Mouse (Mus musculus) heart, adult 10 weeks (tissue): ENCODE measurements around the gene Gpr179. TPM values are rescaled to one million over a fixed set of nuclear protein-coding genes. Genes with fewer than 3 reads are reported as not detected.

Experiments
- polyA plus RNA-seq: library from polyadenylated mRNA; stranded (reverse); fragments of 350-450 nt; fragmentation: Illumina TruSeq; extraction: RNeasy Lipid Tissue Mini Kit (QIAGEN cat#74804); gene quantifications from one replicate; pipeline ENCODE4 v1.2.3, GENCODE M21; 2014; ENCODE audit warnings: low read depth, low replicate concordance

Gene Gpr179
- polyA plus RNA-seq: not detected

DNA sequence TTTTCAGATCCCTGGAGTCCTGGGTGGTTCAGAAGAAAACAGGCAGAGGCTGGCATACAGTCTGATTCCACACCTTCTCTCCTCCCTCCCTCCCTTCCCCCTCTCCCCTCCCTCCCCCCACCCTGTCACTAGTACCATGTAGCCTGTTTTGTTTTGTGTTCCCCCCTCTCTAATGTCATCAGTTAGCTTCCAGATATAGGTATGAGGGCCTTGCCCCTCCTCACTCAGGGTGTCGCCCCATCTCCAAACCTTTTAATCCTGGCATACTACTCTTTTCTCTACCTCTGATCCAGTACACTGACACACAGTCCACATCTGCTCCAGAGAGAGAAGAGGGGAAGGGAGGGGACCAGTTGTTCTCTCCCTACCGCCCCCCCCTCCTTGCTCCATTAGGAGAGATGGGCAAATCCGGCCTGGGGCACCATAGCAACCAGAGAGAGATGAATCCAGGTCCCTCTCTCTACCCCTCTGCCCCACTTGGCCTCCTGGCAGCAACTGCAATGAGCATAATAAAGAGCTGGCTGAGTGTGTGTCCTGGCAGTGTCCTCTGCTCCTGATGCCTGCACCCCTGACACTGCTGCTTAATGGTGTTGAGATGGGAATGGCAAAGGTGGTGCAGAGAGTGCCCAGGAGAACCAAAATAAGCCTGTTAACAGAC, at the start of gene Gpr179:
Gpr179 (minus strand) TSS at position 51 of the 658 bp plus-strand sequence.

DNA sequence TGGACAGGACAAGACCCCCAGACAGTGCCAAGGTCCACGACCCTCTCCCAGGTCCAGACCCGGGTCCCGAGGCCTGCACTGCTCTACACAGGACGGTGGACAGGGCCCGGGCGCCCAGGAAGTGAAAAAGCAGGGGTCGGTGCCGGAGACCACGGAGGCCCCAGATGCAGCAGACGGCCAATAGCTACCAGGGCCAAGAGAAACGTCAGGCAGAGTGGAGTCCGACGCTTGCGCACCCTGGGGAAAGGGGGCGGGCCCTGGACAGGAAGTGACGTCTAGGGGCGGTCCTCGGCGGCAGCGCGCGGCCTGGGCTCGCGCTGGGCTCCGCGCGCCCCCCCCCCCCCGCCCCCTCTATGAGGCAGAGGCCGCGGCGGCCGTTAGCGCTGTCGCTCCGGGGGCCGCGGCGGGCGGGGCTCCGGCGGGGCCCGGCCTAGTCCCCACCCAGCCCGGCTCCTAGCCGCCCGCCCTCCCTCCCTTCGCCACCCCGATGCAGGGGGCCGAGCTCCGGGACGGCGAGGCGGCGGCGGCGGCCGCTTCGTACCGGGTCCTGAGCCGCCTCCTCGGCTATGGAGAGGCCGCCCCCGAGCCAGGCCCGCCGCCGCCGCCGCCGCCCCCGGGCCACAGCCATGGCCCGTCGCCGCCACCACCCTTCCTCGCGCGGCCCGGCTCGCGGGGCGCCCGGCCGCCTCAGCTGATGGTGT, 10.2 kb upstream of the Gpr179 start, which contains the start of gene Socs7:
Socs7 (plus strand) TSS at position 604 of the 701 bp plus-strand sequence.

DNA sequence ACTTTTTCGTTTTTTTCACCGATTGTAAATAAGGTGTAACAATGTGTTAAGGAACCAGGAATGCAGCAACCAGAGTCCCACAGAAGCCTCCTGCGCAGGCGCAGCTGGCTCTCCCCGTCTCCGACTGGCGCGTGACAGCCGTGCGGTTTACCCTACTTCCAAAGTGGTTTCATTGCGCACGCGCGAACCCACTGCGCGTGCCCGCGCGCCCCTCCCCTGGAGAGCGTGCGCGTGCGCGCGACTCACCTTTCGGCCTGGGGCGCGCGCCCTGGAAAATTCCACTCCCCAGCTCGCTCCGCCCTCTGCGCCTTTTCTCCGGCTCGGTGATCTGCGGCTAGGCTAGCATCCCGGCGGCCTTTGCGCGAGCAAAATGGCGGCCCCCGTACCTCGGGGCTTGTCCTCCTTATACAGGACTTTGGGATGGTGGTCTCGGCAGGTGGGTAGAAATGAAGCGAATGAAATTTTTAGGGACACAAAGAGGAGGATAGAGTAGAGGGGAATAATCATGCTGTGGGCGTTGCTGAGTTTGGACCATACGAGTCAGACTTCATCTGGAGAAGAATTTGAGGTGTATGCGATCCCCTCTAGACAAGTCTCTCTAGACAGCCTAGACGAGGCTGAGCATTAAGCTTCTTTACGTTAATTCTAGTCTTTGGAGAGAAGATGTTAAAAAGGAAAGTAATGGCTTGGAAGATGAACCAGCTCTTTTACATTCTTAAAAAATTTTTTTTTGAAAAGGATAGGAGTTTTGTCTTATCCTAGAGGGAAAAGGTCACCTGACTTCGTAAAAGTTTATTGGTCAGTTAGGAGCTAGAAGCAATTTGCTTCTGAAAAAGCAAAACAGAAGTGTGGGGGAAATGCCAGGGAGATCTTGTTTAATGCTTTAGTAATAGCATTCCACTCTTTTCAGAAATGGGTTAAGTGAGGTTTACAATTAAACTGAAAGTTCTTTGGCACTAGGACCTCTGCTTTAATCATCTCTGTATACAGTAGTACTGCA, 36.1 kb downstream of the Gpr179 start, which contains the start of gene Mrpl45:
Mrpl45 (plus strand) TSS at position 213 of the 1,000 bp plus-strand sequence.

Other genes with a start within 250 kb of the Gpr179 start
- not detected for gene Tbx21, start 236.7 kb downstream of the Gpr179 start, polyA plus RNA-seq
- gene Tbkbp1, start 200.6 kb downstream of the Gpr179 start, polyA plus RNA-seq: 10.6 TPM
- 64.4 TPM for gene Kpnb1, start 164.2 kb downstream of the Gpr179 start, polyA plus RNA-seq
- gene Npepps, start 71.4 kb downstream of the Gpr179 start, polyA plus RNA-seq: 63.7 TPM
- gene Mrpl45, start 36.4 kb downstream of the Gpr179 start, polyA plus RNA-seq: 56.2 TPM
- 16.7 TPM for gene Socs7, start 10.5 kb upstream of the Gpr179 start, polyA plus RNA-seq
- gene Arhgap23, start 63.5 kb upstream of the Gpr179 start, polyA plus RNA-seq: 13.0 TPM
- gene 4933428G20Rik, start 148.3 kb upstream of the Gpr179 start, polyA plus RNA-seq: not detected
- 0.26 TPM for gene Srcin1, start 224.1 kb upstream of the Gpr179 start, polyA plus RNA-seq